Mouse (Mus musculus) thymus, postnatal 36 days (tissue): ENCODE measurements at regions not wholly inside any gene's neighbourhood (a gene's known extent, or its start where the extent isn't known, plus 50 kb on each side); places are given as distances from the start of the nearest gene placed in this dataset.

ENCODE experiments used
- DNase-seq, 2 experiments: peaks; one replicate each; pipeline ENCODE4 v3.0.0; 2022; ENCODE audit warnings: mixed read lengths in 2 of 2

GRCm38 (mm10) chr14:67139152-67139551 is 1130.1 kb upstream of the Gulo start:
- DNase-seq = no peak

- DNase-seq = no peak
Observed at GRCm38 (mm10) chr14:67136141-67136498, 1127.1 kb upstream of the Gulo start.

GRCm38 (mm10) chr14:67135221-67136140 is 1126.5 kb upstream of the Gulo start:
- DNase-seq = no peak

- no peak for DNase-seq
Observed at GRCm38 (mm10) chr14:67133221-67133620, 1124.2 kb upstream of the Gulo start.

GRCm38 (mm10) chr14:67127118-67127517 is 1118.1 kb upstream of the Gulo start:
- no peak for DNase-seq

- no peak for DNase-seq
Observed at GRCm38 (mm10) chr14:67126254-67126653, 1117.2 kb upstream of the Gulo start.

GRCm38 (mm10) chr14:67123300-67123699 is 1114.3 kb upstream of the Gulo start:
- DNase-seq = no peak
